8 mouse cellular contexts compared by ENCODE assay signal in genomic region chr2:167062965-167063880, GRCm38 (mm10). TPM values are rescaled to one million over a fixed set of nuclear protein-coding genes. Genes with fewer than 3 reads are reported as not detected.
DNase-seq lines count a peak whose midpoint lies in the region; ATAC-seq and TF ChIP-seq lines count a peak whose summit lies in the region.

TSS of gene Znfx1 (minus strand) at chr2:167063015.

- no peaks in the 10 kb centered on the region for H3K9me3 ChIP-seq in G1E (replicated peaks)
- H3K9me3 ChIP-seq in lung, embryonic 16.5 days (ENCODE audit: control insufficient read depth, low read length): no peaks in the 10 kb centered on the region

- WGBS in cerebellum, adult 2 months: under 1% methylated on average over 53 of the region's 57 CpGs
- WGBS in lung, embryonic 16.5 days: under 1% methylated on average over 54 of the region's 57 CpGs

- no peak for TF ChIP-seq CTCF in G1E (IDR thresholded peaks at IDR 0.05; ENCODE audit: low read depth, low read length)
- no peak for TF ChIP-seq CTCF in cerebellum, adult 2 months (IDR thresholded peaks at IDR 0.05; ENCODE audit: borderline replicate concordance, insufficient read depth, low read depth, low read length)

- peaks cover 51% of the 10 kb centered on the region for H3K36me3 ChIP-seq in G1E (replicated peaks)
- peaks cover 16% of the 10 kb centered on the region for H3K36me3 ChIP-seq in lung, embryonic 16.5 days (ENCODE audit: control insufficient read depth, insufficient read depth, low read length)

- peak within 1 kb of the TSS; percentile 80 for H3K27ac ChIP-seq in cerebellum, adult 2 months (ENCODE audit: insufficient read depth, low read length)
- peak within 1 kb of the TSS; percentile 94 for H3K27ac ChIP-seq in lung, embryonic 16.5 days (ENCODE audit: low read length)

- peak within 1 kb of the TSS; percentile 89 for H3K4me3 ChIP-seq in G1E (ENCODE audit: low read depth, low read length)
- H3K4me3 ChIP-seq in cerebellum, adult 2 months (replicated peaks; ENCODE audit: insufficient read depth, low read depth, low read length): peak within 1 kb of the TSS; percentile 95
- H3K4me3 ChIP-seq in lung, embryonic 16.5 days (ENCODE audit: low read length): peak within 1 kb of the TSS; percentile 90

- peak within 1 kb of the TSS; percentile 92 for H3K4me2 ChIP-seq in lung, embryonic 16.5 days (ENCODE audit: low read depth, low read length)

- peaks cover 48% of the 10 kb centered on the region for H3K4me1 ChIP-seq in G1E (ENCODE audit: insufficient read depth, low read depth, low read length)
- H3K4me1 ChIP-seq in cerebellum, adult 2 months (ENCODE audit: control insufficient read depth, insufficient read depth, low read length): peaks cover 20% of the 10 kb centered on the region; the same call in 1 of the 2 replicates
- peaks cover 30% of the 10 kb centered on the region for H3K4me1 ChIP-seq in lung, embryonic 16.5 days (replicated peaks; ENCODE audit: control insufficient read depth, insufficient read depth, low read length)

- ATAC-seq in G1E (ENCODE audit: extremely low read depth, insufficient number of reproducible peaks, low FRiP score, poor library complexity, severe bottlenecking): peak; percentile 65
- ATAC-seq in hematopoietic stem cell, adult 5-6 weeks (replicated peaks in 1 of 2; ENCODE audit: insufficient read depth in 1 of 2, low FRiP score in 2 of 2, low TSS enrichment in 1 of 2, low read depth in 1 of 2, poor library complexity in 2 of 2, severe bottlenecking in 2 of 2): peak; percentile 80 to 81
- peak; percentile 96 for ATAC-seq in lung, embryonic 16.5 days (ENCODE audit: low read depth)

- DNase-seq in G1E (ENCODE audit: low spot score): peak; percentile 91
- DNase-seq in cerebellum, adult 2 months: peak; percentile 96 to 98
- peak; percentile 94 for DNase-seq in forelimb bud, embryonic 11.5 days (ENCODE audit: low read depth, low spot score)
- DNase-seq in layer of hippocampus, adult 9-10 months (ENCODE audit: low spot score): peak; percentile 95
- DNase-seq in ovary, postnatal 10 days (ENCODE audit: low spot score): peak; percentile 99
- peak; percentile 92 to 98 for DNase-seq in thymus, postnatal 10 days (ENCODE audit: low spot score in 2 of 2)

- H3K9ac ChIP-seq in lung, embryonic 16.5 days (ENCODE audit: low read length): peak within 1 kb of the TSS; percentile 92

- peak; percentile 100 for TF ChIP-seq POLR2A in cerebellum, adult 2 months (IDR thresholded peaks at IDR 0.05; ENCODE audit: borderline replicate concordance, insufficient read depth, low read length)

- H3K27me3 ChIP-seq in G1E (ENCODE audit: insufficient read depth, low read length): no peaks in the 10 kb centered on the region
- no peaks in the 10 kb centered on the region for H3K27me3 ChIP-seq in cerebellum, adult 2 months (ENCODE audit: control insufficient read depth, insufficient read depth, low read length)
- H3K27me3 ChIP-seq in lung, embryonic 16.5 days (ENCODE audit: control insufficient read depth, insufficient read depth, low read depth, low read length): no peaks in the 10 kb centered on the region

RNA-seq across cellular contexts. Expression of gene Znfx1, which starts in this region (rescaled TPM):
- 9.6 and 21.6 TPM in 2 replicates for total RNA-seq in G1E (2014; fragmentation: Nextera tagmentation)
- total RNA-seq in G1E (2017): 12.4 and 13.5 TPM in 2 replicates
- 3.0 and 4.1 TPM in 2 replicates for polyA plus RNA-seq in G1E (2012)
- 25.4 and 25.9 TPM in 2 replicates for polyA plus RNA-seq in cerebellum, adult 2 months (2012; rRNA removed)
- 24.9 and 35.7 TPM in 2 replicates for total RNA-seq in hematopoietic stem cell, adult 5-6 weeks (2017)
- 8.9 and 10.0 TPM in 2 replicates for polyA plus RNA-seq in lung, embryonic 16.5 days (2015; fragmentation: Nextera tagmentation; extraction: Ambion mirVana)

Comparison
In these comparisons a context has a peak if more than half of its experiments do, and no peak if none do; other contexts are left out.
1. Peak in every context shown above with its lines: DNase-seq, ATAC-seq, H3K4me3 ChIP-seq and H3K27ac ChIP-seq.